Mouse (Mus musculus): Measurements from ENCODE around the gene Ddx3y.

Ddx3y gene

DNA sequence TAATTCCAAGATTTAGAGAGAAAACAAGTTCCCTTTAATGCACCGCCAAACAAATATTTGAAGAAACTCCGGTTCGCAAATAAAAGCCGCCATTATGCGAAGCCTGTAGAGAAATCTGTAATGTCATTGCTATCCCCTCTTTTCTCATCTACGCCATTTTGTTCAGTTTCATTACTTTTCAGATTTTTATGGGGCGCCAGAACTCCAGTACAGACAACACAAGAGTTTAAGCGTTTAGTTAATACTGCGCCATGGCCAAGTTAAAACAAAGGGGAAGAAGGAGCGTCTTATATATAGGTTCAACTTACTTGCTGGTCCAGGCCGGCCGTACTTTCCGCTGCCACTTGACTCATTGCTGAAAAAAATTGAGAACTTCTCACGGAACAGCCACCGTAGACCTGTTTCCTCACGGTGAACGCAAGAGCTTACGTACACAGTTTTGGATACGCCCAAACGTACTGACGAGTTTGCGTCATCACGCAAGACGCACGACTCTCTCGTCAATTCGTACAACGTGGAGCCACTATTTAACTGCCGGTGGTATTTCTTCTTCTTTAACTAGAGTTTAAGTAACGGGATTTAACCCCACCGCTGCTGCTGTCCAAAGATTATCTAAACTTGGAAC is at the start of gene Ddx3y:
Ddx3y (minus strand) TSS at position 459 of the 625 bp plus-strand sequence.
- no peak for DNase-seq

DNA sequence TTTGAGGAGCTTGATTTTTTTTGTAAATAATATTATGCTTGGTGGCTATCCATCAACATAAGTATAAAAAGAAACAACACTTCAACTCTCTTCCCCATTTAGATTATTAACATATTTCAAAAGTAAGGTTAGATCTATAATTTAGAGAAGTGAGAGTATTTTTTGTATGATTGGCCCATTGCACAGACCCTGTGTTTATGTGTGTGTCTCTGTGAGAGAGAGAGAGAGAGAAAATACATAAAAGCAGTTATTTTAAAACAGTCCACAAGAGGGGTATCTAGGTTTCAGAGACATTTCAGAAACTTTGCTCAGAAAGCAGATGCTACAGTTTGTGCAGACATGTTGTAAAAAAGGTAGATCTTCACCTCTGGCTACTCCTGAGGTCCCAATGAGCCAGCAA is 7.3 kb upstream of the Ddx3y start:
- no peak for DNase-seq

DNA sequence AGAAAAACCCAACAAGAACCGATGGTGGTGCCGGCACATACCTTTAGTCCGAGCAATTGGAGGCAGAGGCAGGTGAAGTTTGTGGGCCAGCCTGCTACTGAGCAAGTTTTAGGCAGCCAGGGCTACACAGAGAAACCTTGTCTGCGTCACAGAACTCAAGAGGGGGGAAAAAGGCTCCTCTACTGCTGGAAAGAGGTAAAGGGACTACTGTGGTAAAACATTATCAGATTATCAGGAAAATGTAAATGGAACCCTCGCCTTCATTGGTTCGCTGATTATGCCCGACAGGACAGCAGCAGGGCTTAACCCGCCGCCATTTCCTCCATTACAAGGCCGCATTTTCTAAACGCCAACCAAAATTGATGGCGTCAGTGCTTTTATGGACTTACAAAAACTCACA is 694 bp downstream of the Ddx3y start:
- no peak for DNase-seq

DNA sequence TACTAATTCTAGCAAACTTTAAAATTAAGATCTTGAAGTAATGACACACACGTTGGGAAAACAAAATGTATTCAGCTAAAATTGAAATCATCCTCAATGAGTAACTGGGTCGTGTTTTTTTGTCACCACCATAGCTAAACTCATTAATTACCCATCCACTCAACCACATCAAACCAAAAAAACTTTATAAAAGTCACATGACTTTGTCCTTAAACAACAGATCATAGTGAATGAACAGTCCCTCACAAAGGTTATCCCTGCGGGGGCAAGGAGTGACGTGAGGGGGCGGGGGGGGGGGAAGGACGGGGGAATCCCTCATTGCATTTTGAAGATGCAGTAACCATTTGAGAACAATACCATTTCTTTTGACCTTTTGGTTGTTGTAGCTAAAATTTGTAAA is 40.3 kb downstream of the Ddx3y start:
- DNase-seq: no peak

DNA sequence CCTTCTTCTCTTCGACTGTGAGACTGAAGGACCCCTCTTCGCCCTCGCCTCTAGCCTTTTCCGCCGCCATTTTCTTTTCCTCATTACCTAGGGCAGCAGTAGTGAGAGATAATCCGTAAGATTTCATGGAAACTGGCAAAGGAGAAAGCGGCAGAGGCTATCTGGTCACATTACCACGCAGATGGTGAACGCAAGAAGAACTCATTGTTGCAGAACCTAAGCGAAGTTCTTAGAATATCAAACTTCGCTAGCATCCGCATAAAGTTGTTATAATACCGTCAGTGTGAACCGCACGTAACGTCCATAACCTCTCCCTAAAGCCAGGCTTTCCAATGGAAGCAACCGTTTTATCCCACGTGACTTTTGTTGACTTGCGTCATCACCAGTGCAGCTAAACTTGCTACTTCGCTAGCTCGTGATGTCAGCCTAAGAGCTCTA is 41.0 kb downstream of the Ddx3y start, which contains the start of gene Uty:
Uty (minus strand) TSS at position 334 of the 438 bp plus-strand sequence.
- no peak for DNase-seq

DNA sequence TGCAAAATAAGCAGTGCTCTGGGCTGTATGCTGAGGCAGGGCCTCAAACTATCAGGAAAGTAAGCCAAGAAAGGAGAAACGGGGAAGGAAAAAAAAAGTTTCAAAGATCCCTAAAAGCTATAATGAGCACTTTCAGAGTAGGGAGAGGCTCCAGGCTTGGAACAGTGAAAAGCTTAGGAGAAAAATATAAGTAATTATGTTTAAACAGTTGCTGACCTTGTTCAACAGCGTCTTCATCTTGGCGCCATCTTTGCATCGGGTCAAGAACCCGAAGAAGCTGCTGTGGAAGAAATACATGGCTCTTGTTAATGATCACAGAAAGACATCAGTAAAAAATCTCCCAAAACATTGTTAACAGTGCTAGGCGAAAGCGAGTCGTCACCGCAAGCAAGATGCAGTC is 41.5 kb downstream of the Ddx3y start:
- no peak for DNase-seq

DNA sequence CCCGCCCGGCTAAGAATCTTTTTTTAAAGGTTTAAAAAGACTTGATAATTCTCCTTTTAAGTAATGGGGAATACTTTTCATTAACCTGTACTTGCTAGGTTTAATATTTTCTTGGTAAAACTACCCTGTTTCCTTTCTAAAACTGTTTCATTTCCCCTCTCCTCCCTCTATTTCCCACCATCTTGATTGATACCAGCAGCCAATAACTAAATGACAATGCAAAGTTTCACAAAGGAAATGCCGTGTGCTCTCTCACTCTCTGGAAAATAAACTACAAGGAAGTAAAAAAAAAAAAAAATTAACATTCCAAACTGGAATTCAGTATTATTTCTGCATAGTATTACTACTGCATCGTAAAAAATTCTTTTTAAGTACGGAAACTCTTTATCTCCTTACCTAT is 42.0 kb downstream of the Ddx3y start:
- no peak for DNase-seq

DNA sequence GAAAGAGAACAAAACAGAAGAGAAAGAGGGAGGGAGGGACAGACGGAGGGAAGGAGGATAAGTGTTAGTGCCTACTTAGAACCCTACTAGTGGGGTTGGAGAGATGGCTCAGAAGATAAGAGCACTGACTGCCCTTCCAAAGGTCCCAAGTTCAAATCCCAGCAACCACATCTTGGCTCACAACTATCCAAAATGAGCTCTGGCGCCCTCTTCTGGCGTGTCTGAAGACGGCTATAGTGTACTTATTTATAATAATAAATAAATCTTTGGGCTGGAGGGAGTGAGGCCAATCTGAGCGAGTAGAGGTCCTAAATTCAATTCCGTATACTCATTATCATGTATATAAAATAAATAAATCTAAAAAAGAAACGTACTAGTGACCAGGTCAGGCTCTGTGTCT is 66.4 kb downstream of the Ddx3y start:
- DNase-seq: no peak
